Mouse (Mus musculus) ES-E14 (cell line): ENCODE measurements around the gene Ccr8.

Source experiments
- HCFC1 ChIP-seq: IDR thresholded peaks from 2 replicates; pipeline ENCODE4 v1.6.1; 2012; ENCODE audit warnings: low read length, inconsistent platforms, borderline replicate concordance; ENCODE audit not compliant: insufficient read depth
- MAFK ChIP-seq: IDR thresholded peaks from 2 replicates; pipeline ENCODE4 v1.6.1; 2014; ENCODE audit warnings: mild to moderate bottlenecking, low read depth, low read length, inconsistent platforms; ENCODE audit not compliant: insufficient read depth
- ZC3H11A ChIP-seq: IDR thresholded peaks from 2 replicates; pipeline ENCODE4 v1.6.1; 2012; ENCODE audit warnings: low read depth, mild to moderate bottlenecking, inconsistent platforms, low read length, borderline replicate concordance
- ZNF384 ChIP-seq: IDR thresholded peaks from 2 replicates; pipeline ENCODE4 v1.6.1; 2012; ENCODE audit warnings: low read depth, low read length, inconsistent platforms

GRCm38 (mm10) chr9:120082691-120083090, 9.2 kb upstream of the Ccr8 start:
- TF ChIP-seq HCFC1 (no peak), ZC3H11A (no peak), ZNF384 (no peak), MAFK (no peak)
